Mouse (Mus musculus) heart, postnatal 0 days (tissue): Measurements from ENCODE around the gene Rasal2. TPM values are rescaled to one million over a fixed set of nuclear protein-coding genes. Genes with fewer than 3 reads are reported as not detected.
A peak's percentile ranks its signal among the peaks of the same experiment; 100 is the strongest.
"Not testable (repeated sequence)": the region's sequence is repeated elsewhere in the genome, so short reads cannot be mapped to it uniquely, and the experiment has no call there.

ENCODE experiments used
- ATAC-seq: fragments of 200-750 bp; cut with Nextera tagmentation; 2 replicates; pipeline ENCODE4 v1.8.0; 2017; ENCODE audit warnings: low read depth, moderate number of reproducible peaks, moderate library complexity; ENCODE audit not compliant: insufficient read depth
- DNase-seq: peaks from one replicate; pipeline ENCODE4 v3.0.0-alpha.2; 2016; ENCODE audit warnings: low spot score
- H3K27ac ChIP-seq: fragments of 300-500 bp; sonication (generic); 2 replicates; pipeline ENCODE4 v1.5.1; 2014; ENCODE audit warnings: low read depth, mild to moderate bottlenecking
- H3K27me3 ChIP-seq: fragments of 300-500 bp; sonication (generic); 2 replicates; pipeline ENCODE4 v1.6.1; 2014; ENCODE audit warnings: low read length, mixed read lengths; ENCODE audit not compliant: control insufficient read depth, insufficient read depth
- H3K36me3 ChIP-seq: fragments of 300-500 bp; sonication (generic); replicated peaks from 2 replicates; pipeline ENCODE4 v1.6.1; 2014; ENCODE audit warnings: low read length, mixed read lengths; ENCODE audit not compliant: control insufficient read depth, insufficient read depth
- H3K4me1 ChIP-seq: fragments of 300-500 bp; sonication (generic); 2 replicates; pipeline ENCODE4 v1.6.1; 2014; ENCODE audit warnings: antibody characterized with exemption; ENCODE audit not compliant: control insufficient read depth, insufficient read depth
- H3K4me2 ChIP-seq: fragments of 300-500 bp; sonication (generic); 2 replicates; pipeline ENCODE4 v1.6.1; 2014; ENCODE audit warnings: low read depth, mild to moderate bottlenecking, low read length, moderate library complexity
- H3K4me3 ChIP-seq: fragments of 300-500 bp; sonication (generic); 2 replicates; pipeline ENCODE4 v1.5.1; 2014; ENCODE audit warnings: low read depth, low read length
- H3K9ac ChIP-seq: fragments of 300-500 bp; sonication (generic); replicated peaks from 2 replicates; pipeline ENCODE4 v1.6.1; 2014; ENCODE audit warnings: low read depth, low read length, mixed read lengths
- H3K9me3 ChIP-seq: fragments of 300-500 bp; sonication (generic); replicated peaks from 2 replicates; pipeline ENCODE4 v1.6.1; 2016; ENCODE audit warnings: low read length; ENCODE audit not compliant: control insufficient read depth
- CTCF ChIP-seq: IDR thresholded peaks from 2 replicates; pipeline ENCODE4 v1.5.1; 2016; ENCODE audit warnings: antibody characterized with exemption, control low read depth, low read depth
- EP300 ChIP-seq: IDR thresholded peaks from 2 replicates; pipeline ENCODE4 v1.6.1; 2016; ENCODE audit warnings: antibody characterized with exemption, low read depth
- WGBS: fragments of 180-500 bp; shearing (Covaris S2); extraction: QIAGEN DNeasy Blood & Tissue Kit; methylation state at CpG from one replicate; pipeline ENCODE4 v1.1.7; 2014; 5-methylcytosine and 5-hydroxymethylcytosine counted together
- polyA plus RNA-seq: library from polyadenylated mRNA; unstranded; fragments of >200 nt; fragmentation: Nextera tagmentation; extraction: Ambion mirVana; gene quantifications from 2 replicates; pipeline ENCODE4 v1.2.1, GENCODE M21; 2015
- total RNA-seq: library from RNA; depleted of rRNA; stranded (reverse); fragments of >200 nt; gene quantifications from 2 replicates; pipeline ENCODE4 v1.2.3, GENCODE M21; 2014; ENCODE audit warnings: low replicate concordance

The Rasal2 gene
- total and polyA plus RNA-seq, 2 experiments from 2014 or later = 18.5 to 35.9 TPM

DNA sequence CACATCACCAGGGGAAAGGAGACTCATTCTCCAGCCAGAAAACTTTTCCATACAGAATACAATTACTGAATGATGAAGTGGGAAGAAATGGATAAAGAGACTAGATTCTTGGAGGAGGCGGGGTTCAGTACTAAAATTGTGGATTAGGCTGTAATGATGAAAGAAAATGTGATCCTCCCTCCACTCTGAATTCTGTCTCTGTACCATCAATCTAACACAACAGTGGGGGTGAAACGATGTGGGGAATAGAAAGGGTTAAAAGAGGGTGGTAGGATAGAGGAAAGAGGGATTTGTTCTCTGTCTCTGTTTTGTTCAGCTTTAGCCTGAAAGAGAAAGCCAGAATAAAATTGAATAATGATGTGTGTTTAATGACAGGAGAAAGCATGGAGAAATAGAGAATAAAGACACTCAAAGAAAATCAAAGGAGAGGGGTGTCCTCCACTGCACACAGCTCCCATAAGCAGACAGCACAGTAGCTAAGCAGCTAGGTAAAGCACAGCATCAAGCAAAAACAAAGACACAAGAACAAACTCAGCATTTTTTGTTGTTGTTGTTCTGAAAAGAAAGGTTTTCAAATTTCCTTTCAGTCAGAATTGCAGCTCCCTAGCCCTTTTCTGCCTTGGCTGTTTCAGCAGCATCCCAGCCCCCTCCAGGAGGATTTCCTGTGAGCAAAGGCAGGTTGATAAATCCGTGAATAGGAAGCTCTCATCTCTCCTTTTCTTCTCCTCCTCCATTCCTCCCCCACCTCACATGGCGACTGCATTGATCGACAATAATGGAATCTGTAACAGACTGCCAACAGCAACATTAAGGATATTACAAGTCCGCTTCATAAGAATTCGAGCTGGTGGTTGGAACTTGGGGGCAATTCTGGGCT lies 168.6 kb downstream of the Rasal2 start:
- Histone ChIP-seq H3K4me3 (peak overlapping the region; percentile 10; the same call in 1 of the 2 replicates), H3K9me3 (no peaks in the 10 kb centered on the region), H3K27me3 (no peaks in the 10 kb centered on the region), H3K4me1 (peaks cover 5% of the 10 kb centered on the region; the same call in 1 of the 2 replicates), H3K36me3 (no peaks in the 10 kb centered on the region), H3K9ac (0 out of 2 replicates have a peak overlapping the region, but pooled peaks have one; percentile 10), H3K4me2 (peak overlapping the region; percentile 40), H3K27ac (peak overlapping the region; percentile 46; the same call in 1 of the 2 replicates)
- ATAC-seq = no peak
- DNase-seq = no peak
- WGBS = 50% methylated on average over 7 of the region's 7 CpGs
- TF ChIP-seq EP300 (no peak), CTCF (no peak)

- ATAC-seq (no peak), DNase-seq (no peak)
- WGBS = 90% methylated on average over 1 of the region's 1 CpGs
- no peak for TF ChIP-seq EP300
- TF ChIP-seq CTCF = no peak
- Histone ChIP-seq H3K9ac (no peak overlapping the region), H3K27me3 (no peaks in the 10 kb centered on the region), H3K4me3 (no peak overlapping the region), H3K36me3 (no peaks in the 10 kb centered on the region), H3K9me3 (no peaks in the 10 kb centered on the region), H3K4me2 (no peak overlapping the region), H3K4me1 (0 out of 2 replicates have a peak, but pooled peaks cover 5% of the 10 kb centered on the region), H3K27ac (no peak overlapping the region)
Observed at GRCm38 (mm10) chr1:157239687-157240086, 172.7 kb downstream of the Rasal2 start.

GRCm38 (mm10) chr1:157236650-157237344 lies 175.6 kb downstream of the Rasal2 start:
- not testable (repeated sequence) for H3K9me3 ChIP-seq, H3K4me3 ChIP-seq, H3K9ac ChIP-seq, H3K27ac ChIP-seq, H3K4me1 ChIP-seq, H3K36me3 ChIP-seq, ATAC-seq, H3K27me3 ChIP-seq, H3K4me2 ChIP-seq, DNase-seq
- WGBS = 90% methylated on average over 4 of the region's 4 CpGs

DNA sequence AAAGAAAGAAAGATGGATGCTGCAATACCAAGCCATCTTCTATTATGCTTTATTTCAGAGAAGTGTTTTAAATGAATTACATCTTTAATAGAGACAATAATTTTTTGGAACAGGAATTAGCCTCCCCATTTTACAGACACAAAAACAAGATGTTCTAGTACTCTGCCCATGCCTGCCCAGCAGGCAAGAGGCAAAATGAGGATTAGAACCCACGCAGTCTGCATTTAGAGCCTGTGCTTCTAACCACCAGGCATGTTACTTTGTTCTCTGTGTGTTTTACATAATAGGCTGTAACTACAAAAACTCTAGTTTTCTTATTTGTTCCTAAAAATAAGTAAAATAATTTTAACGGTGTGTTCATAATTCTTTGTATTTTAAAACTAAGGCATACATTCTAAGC lies 178.9 kb downstream of the Rasal2 start:
- no peak overlapping the region for H3K27ac ChIP-seq
- H3K9ac ChIP-seq = no peak overlapping the region
- no peak overlapping the region for H3K4me3 ChIP-seq
- no peaks in the 10 kb centered on the region for H3K4me1 ChIP-seq
- DNase-seq (no peak), ATAC-seq (no peak)
- TF ChIP-seq CTCF (no peak), EP300 (no peak)
- H3K27me3 ChIP-seq = no peaks in the 10 kb centered on the region
- WGBS = 85% methylated on average over 2 of the region's 2 CpGs
- no peaks in the 10 kb centered on the region for H3K36me3 ChIP-seq
- no peaks in the 10 kb centered on the region for H3K9me3 ChIP-seq
- no peak overlapping the region for H3K4me2 ChIP-seq

DNA sequence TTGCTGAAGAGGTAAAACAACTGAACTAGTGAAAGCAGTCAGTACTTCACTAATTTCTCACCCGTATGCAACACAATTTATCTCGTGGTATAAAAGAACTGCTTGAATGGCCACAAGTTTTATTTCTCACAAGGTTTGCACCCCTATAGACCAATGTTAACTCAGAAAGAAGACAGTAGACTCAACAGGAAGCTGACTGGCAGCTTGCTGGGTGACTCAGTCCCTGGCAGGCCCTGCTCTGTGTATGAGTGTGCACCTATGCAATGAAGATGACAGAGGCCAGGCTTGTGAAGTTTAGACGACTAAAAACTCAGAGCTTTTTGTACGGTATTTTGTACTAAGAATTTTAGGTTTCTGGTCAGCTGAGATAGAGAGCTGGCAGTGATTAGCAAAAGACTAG lies 180.0 kb downstream of the Rasal2 start:
- ATAC-seq (no peak), DNase-seq (no peak)
- no peaks in the 10 kb centered on the region for H3K4me1 ChIP-seq
- H3K27me3 ChIP-seq = no peaks in the 10 kb centered on the region
- 56% methylated on average over 4 of the region's 4 CpGs for WGBS
- H3K4me3 ChIP-seq = no peak overlapping the region
- no peak overlapping the region for H3K27ac ChIP-seq
- H3K4me2 ChIP-seq = no peak overlapping the region
- no peaks in the 10 kb centered on the region for H3K9me3 ChIP-seq
- no peaks in the 10 kb centered on the region for H3K36me3 ChIP-seq
- no peak overlapping the region for H3K9ac ChIP-seq
- TF ChIP-seq CTCF (no peak), EP300 (no peak)
